Mouse (Mus musculus): ENCODE results near the gene Tmem253.

Gene Tmem253

DNA sequence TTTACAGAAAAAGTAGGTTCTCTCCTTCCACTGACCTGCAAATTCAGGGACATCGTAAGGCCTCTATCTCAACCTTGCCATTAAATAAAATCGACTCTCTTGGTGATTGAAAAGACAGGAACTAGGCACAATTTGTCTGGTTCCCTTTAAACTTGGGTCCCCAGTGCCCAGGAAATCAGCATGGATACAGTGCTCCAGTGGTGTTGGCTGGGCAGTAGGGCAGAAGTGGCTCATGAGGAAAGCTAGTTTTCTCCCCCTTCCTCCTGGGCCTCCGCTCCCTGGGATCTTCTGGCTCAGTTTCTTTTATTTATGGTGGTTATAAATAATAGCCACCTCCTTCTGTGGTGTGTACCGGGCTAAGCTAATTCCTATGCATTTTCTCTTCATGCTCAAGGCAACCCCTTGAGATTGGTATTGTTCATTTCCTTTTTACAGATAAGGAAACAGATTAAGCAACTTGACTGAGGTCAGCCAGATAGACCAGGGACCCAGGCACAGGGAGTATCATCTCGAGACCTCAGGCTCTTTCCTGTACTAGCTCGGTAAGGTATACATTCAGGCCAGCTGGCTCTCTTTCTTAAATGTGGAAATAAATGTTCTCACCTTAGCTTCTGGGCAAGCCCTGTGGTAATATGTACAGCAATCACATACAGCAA is at the start of gene Tmem253:
TSS of gene Tmem253 (plus strand) at position 214 of the 656 bp plus-strand sequence.
- in situ Hi-C loops (cut with MboI, MseI): no loop called here

DNA sequence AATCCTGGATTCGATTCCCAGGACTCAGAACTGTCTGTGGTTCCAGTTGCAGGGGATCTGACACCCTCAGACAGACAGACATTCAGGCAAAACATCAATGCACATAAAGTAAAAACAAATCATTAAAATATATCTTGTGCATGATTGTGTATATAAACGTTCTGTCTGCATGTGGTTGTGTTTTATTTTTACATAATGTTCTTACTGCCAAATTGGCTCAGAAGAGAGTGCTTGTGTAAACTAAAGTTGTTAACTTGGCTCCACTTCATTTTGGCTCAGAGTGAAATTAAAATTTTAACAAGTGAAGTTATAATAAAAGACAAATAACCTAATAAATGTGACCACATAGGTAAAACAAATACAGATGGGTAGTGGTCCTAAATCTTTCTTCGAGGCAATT is 48.1 kb upstream of the Tmem253 start:
- in situ Hi-C loops (cut with MboI, MseI): no loop called here

DNA sequence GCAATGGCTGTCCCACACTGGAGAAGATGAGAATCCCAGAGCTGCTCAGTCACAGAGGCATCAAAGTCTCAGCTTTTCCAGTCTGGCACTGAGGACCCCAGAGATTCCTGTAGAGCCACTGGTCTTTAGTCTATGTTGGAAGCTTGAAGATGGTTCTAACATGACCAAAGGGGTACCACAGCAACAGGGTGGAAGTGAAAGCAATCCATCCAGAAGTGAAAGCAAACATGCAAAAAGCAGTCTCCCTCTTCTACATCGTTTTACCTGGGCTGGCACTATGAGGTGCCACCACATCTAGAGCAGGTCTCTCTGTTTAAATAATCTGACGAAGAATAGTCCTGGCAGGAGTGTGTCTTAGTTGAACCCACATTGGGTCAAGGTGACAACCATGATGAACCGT is 36.2 kb upstream of the Tmem253 start:
- in situ Hi-C loops (cut with MboI, MseI): no loop called here

DNA sequence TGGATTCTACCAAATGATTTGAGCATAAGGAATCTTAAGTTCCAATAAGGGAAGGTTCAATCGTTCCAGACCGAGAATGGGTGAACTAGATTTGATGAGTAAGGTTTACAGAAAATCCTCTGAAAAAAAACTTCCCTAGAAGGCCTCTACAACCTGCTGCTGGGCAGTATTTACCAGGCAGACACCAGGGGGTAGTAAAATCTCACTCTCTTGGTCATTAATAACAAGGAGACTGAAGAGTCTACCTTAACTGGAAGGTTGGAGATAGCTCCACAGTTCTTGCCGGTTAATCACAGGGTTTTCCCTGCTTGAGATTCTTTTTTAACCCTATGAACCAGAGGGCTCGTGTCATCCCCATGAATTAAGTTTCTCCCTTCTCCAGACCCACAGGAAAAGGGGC is 32.2 kb upstream of the Tmem253 start:
- in situ Hi-C loops (cut with MboI, MseI): no loop called here

DNA sequence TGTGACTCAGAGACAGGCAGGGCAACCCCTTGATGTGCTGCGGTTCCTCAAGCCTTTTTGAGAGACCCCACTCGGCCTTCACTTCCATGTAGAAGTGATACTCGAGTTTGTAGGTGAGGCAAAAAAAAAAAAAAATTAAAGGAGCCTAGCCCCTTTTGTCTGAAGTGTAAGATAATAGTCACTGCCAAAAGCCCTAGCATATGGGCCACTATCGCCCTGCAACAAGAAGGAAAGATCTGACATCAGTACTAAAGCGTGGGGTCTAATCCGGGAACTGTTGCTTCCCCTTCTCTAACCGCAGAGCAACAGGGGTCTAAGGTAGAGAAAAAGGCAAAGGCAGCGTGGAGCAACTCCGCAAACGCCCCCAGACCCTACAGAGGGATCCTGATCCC is 31.6 kb upstream of the Tmem253 start:
- in situ Hi-C loops (cut with MboI, MseI): no loop called here

DNA sequence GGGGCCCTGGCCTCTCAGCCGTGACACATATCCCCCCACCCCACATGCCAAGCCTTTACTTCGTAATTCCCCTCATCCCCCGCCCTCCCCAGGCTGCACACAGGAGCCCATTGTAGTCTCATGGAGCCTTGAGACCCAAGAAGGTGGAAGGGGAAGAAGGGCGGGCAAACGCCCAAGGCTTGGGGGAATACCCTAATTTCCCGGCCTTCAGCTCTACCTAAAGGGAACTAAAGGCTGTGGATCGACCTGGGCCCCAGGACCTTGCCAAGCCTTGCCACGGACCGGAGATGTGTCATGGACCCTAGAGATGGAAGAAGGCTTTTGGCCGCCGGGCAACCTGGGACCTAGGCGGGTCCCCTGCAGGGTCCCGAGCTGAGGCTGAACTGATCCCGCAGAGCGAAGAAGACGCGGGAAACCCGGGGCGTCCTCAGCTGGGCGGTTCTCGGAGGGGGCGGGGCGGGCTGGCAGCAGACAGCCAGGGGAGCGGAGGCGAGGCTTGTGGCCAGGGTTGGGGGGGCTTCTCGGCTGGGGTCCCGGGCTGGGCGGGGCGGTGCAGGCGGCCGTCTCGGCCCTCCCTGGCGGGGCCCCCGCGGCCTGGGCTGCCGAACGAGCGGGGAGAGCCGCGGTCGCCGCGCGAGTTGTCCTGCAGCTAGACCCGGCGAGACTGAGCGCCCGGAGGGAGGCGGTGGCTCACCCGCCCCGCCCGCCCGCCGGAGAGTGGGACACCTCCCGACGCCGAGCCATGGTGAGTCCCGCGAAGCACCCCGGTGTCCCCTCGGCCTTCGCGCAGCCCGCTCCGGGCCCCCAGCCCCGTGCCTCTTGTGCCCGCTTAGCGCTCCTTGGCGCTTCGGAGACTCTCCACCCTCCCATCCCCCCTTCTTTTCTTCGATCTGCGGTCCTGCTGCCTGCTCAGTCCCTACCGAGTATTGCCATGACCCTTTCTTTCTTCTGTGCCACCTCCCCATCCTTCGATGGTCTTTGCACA is 30.9 kb upstream of the Tmem253 start, which contains the start of gene Arhgef40:
TSS of gene Arhgef40 (plus strand) at position 473 of the 985 bp plus-strand sequence.
- in situ Hi-C loops (cut with MboI, MseI): no loop called here

DNA sequence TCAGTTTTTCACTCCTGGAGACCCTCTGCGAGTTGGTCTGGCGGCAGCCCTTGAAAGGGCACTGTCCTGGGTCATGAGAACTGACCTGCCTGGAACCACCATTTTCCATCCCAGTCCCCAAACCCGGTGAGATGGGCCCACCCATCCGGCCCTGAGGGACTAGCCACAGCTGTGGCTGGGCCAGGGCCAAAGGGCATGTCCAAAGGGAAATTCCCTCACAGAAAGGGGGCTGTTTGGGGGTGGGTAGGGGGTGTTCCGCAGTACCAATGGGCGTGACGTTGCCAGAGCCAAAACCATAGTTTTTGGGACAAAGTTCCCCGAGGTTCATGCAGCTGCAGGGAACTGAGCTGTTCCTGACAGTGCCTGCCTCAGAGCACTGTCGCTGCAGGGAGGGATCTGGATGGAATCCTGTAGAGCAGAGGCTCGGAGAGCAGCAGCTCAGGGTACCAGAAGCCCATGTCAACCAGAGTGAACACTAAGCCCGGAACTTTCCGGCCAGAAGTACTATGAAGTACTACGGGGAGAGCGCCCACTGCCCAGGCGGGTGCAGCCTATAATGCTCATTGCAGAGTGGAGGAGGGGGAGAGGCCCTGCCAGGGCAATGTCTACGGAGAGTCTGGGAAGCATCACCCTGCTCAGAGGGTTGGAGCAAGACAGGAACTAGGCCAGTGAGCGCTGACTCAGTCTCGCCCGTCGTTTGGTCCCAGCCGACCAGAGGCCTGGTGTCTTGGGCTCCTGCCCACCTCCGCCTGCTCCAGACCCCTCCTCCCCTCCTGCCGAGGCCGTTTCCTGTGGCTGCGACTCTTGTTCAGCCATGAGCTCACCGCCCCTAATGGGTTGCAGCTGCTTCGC is 29.9 kb upstream of the Tmem253 start:
- in situ Hi-C loops (cut with MboI, MseI): no loop called here

DNA sequence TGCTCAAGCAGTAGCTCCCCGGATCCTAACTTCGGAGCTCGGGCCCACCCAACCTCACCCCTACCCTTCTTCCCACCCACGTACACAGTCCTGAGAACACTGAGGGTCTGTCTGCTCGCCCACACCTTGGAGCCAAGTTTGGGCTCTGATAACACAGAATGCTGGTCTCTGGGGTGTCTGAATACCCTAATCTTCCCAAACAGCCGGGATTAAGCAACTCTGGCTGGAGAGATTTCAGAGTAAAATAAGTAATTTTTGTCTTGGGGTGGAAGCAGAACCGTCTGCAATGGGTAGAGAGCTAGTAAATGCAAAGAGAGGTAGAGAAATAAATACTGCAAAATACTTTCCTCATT is 29.3 kb upstream of the Tmem253 start:
- in situ Hi-C loops (cut with MboI, MseI): no loop called here

DNA sequence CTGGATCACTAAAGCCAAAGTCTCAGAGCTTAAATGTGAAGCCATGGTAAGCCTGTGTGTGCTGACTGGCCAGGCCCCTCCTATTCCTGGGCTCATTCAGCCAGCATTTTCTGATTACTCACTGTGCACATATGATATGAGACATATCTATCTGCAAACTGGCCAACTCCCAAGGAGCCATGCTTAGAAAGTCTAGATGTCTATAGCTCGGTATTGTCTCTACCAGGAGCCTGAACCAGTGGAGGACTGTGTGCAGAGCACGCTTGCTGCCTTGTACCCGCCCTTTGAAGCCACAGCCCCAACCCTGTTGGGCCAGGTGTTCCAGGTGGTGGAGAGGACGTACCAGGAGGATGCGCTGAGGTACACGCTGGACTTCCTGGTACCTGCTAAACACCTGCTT is 28.3 kb upstream of the Tmem253 start:
- in situ Hi-C loops (cut with MboI, MseI): no loop called here

DNA sequence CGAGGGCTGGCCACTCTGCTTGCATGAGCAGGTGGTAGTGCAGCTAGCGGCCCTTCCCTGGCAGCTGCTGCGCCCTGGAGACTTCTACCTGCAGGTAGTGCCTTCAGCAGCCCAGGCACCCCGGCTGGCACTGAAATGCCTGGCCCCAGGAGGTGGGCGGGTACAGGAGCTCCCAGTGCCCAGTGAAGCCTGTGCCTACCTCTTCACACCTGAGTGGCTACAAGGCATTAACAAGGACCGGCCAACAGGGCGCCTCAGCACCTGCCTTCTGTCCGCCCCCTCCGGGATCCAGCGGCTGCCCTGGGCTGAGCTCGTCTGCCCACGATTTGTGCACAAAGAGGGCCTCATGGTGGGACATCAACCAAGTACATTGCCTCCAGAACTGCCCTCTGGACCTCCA is 26.7 kb upstream of the Tmem253 start:
- in situ Hi-C loops (cut with MboI, MseI): no loop called here

DNA sequence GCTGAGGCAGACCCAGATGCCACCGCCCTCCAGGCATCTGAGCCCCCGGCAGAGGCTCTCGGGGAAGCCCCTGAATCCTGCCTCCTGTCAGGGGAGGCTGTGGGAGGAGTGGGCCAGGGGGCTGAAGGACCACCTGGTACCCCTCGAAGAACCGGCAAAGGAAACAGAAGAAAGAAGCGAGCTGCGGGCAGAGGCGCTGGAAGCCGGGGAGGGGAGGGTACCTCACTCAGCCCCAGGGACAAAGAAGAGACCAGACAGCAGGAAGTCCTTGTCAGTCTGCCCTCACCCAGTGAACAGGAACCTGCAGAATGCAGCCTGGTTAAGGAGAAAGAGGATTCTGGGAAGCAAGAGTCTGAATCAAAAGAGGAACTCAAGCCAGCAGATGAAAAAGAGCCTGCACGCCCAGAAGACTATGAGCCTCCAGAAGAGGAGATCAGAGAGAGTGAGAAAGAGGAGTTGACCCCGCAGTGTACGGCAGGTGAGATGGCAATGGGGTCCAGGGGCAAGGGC is 25.9 kb upstream of the Tmem253 start:
- in situ Hi-C loops (cut with MboI, MseI): no loop called here

DNA sequence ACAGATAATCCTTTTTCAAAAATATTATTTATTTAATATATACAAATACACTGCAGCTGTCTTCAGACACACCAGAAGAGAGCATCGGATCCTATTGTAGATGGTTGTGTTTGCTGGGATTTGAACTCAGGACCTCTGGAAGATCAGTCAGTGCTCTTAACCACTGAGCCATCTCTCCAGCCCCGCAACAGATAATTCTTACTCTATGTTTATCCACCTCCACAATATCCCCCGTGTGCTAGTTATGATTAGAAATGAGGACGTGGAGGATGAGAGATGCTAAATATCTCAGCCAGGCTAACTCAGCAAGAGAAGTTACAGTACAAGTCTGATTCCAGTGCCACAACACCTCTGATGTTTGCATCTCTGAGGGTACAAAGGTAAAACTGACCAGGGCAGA is 21.0 kb upstream of the Tmem253 start:
- in situ Hi-C loops (cut with MboI, MseI): loop anchor here (5.0 kb wide), 1 partner anchor 47 kb away; no protein-coding TSS in a partner anchor

DNA sequence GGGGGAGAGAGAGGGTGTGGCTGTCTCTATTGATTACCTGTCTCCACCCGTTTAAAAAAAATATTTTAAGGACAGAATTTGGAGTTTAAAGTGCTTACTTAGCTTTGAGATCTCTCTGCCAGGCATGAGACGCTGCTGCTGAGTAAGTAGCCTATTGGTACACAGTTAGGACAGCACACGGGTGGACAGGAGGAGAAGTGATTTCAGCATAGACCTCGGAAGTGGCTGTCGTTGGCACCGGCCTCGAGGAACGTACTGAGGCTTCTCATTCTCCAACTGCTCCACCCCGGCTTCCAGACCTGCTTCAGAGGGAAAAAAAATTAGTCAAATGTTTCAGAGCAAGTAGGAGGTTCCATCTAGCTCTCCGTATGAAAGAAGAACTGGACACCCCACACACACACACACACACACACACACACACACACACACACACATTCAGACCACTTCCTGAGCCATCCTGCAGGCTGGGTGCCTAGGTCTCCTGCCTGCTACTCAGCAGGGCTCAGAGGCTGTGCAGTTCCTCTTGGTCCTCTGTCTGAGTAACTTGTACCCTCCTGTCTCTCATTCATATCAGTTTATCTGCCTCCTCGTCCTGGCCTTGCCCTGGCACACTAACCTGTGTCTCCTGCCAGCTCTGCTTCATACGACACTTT is 20.1 kb upstream of the Tmem253 start:
- in situ Hi-C loops (cut with MboI, MseI): no loop called here

DNA sequence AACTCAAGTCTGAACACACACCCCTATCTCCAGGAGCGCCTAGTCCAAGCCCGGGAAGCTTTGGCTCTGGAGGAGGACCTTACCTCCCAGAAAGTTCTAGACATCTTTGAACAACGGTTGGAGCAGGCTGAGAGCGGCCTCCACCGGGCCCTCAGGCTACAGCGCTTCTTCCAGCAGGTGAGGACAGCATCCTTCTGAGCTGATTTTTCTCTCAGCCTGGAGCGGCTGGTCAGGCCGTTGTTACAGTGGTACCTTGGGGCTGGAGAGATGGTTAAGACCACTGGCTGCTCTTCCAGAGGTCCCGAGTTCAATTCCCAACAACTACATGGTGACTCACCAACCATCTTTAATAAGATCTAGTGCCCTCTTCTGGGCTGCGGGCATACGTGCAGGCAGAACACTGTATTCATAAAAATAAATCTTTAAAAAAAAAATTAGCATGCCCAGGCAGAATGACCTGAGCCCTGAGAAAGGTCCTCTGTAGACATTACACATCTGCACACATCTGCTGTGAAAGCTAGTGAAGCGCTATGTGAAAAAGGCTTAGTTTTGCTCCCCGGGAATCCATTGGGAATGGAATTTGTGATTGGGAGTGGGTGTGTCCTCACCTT is 19.1 kb upstream of the Tmem253 start:
- in situ Hi-C loops (cut with MboI, MseI): no loop called here

DNA sequence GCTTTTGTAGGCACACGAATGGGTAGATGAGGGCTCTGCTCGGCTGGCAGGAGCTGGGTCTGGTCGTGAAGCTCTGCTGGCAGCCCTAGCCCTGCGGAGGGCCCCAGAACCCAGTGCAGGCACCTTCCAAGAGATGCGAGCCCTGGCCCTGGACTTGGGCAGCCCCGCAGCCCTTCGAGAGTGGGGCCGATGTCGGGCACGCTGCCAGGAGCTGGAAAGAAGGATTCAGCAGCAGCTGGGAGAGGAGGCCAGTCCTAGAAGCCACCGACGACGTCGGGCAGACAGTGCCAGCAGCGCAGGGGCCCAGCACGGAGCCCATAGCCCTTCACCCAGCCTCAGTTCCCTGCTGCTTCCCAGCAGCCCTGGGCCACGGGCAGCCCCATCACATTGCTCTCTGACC is 18.6 kb upstream of the Tmem253 start:
- in situ Hi-C loops (cut with MboI, MseI): no loop called here

DNA sequence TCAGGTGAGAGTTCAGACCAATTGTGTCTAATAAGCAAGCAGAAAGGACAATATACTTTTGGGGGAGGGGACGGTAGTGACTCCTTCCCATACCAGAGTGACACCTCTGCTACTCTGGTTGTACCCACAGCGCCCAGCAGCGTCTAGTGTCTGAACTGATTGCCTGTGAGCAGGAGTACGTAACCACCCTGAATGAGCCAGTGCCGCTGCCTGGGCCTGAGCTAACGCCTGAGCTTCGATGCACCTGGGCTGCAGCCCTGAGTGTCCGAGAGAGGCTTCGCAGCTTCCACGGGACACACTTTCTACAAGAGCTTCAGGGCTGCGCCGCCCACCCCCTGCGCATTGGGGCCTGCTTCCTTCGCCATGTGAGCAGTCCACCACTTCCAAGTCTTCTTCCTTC is 18.0 kb upstream of the Tmem253 start:
- in situ Hi-C loops (cut with MboI, MseI): no loop called here

DNA sequence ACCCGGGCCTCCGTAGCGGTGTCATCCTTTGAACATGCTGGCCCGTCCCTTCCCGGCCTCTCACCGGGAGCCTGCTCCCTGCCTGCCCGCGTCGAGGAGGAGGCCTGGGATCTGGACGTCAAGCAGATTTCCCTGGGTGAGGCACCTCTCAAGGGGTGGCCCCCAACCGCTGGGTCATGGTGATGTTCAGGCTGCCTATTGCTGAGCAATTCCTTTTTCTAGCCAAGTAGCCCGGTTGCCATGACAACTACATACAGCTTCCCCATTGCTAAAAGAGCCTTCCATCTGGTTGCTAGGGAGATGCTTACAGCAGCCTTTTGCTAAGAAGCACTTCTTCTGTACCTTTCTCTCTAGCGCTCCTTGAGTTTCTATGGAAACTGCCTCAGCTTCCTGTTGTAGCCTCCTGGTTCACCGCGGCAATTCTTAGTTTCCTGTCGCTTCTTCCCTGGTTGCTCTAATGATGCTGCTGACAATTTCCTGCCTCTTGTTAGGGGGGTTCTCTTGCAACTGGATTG is 11.4 kb upstream of the Tmem253 start:
- in situ Hi-C loops (cut with MboI, MseI): no loop called here

DNA sequence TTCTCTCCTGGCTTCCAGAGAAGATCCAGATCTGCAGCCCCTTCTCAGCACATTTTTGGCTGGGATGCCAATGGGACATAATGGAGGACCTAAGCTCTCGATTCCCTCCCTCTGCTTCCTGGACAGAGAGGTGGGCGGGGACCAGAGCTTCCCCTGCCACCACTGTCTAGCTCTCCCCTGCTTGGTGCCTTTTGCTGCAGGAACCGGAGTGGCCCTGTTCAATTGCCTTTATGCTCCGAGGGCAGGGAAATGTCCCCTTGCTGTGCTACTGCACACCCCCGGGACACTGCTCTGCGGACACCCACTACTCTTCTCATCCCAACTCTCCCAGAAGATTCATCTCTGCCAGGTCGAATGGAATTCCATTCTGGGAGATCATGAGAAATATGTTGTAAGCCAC is 10.3 kb upstream of the Tmem253 start:
- in situ Hi-C loops (cut with MboI, MseI): loop anchor here (5.0 kb wide), 1 partner anchor 98 kb away; no protein-coding TSS in a partner anchor

DNA sequence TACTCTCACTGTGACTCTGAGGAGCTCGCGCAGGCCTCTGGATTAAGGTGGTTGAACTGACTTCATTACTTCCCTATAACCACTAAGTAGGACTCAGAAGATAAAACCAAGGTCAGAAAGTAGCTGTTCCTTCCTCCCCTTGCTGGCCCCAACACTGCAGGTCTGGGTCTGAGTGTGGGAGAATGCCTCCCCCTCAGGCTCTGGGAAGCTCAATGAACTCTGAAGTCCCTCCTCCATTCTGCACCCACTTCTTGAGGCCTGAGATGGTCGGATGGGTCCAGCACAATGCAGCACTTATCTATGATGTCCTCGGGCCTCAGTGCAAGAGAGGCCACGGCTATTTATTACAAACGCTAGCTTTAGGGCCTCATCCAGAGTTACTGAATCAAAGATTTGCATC is 9.8 kb upstream of the Tmem253 start:
- in situ Hi-C loops (cut with MboI, MseI): loop anchor here (5.0 kb wide), 1 partner anchor 98 kb away; no protein-coding TSS in a partner anchor

DNA sequence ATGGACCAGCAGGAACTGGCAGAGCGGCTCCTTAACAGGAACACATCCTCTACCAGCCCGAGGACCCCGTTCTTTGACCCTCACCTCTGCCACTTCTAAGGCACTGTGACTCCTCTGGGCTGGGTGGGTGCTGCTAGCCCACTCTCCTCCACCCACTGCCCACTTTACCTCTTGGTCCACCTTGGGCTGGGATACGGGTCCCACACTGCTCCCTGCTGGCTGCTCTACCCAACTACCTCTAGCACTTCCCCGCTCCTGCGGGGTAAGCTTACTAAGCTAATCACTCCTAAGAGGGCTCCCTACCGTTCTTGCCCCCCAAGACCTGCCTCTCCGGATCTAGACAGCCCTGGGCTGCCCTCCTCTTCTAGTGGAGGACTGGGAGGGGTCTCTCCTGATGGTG is 9.2 kb upstream of the Tmem253 start:
- in situ Hi-C loops (cut with MboI, MseI): loop anchor here (5.0 kb wide), 1 partner anchor 99 kb away; no protein-coding TSS in a partner anchor

Data from T-helper 2 cell (primary cell).